Mouse (Mus musculus): ENCODE measurements around the gene Mtus2.
A peak's percentile ranks its signal among the peaks of the same experiment; 100 is the strongest.

Gene Mtus2

GRCm38 (mm10) chr5:148222898-148223297 lies 265.8 kb downstream of the Mtus2 start:
- DNase-seq = no peak

- DNase-seq = no peak
Measured at GRCm38 (mm10) chr5:148224004-148224403, 266.9 kb downstream of the Mtus2 start.

- DNase-seq = no peak
Measured at GRCm38 (mm10) chr5:148233714-148234113, 276.6 kb downstream of the Mtus2 start.

- peak; percentile 41 to 45 for DNase-seq
Measured at GRCm38 (mm10) chr5:148236616-148237015, 279.5 kb downstream of the Mtus2 start.

GRCm38 (mm10) chr5:148239067-148239466 lies 281.9 kb downstream of the Mtus2 start:
- DNase-seq = peak; percentile 36 to 62

GRCm38 (mm10) chr5:148239757-148240156 lies 282.6 kb downstream of the Mtus2 start:
- no peak for DNase-seq

GRCm38 (mm10) chr5:148241932-148242331 lies 284.8 kb downstream of the Mtus2 start:
- peak; percentile 82 for DNase-seq

- no peak for DNase-seq
Measured at GRCm38 (mm10) chr5:148244471-148244870, 287.4 kb downstream of the Mtus2 start.

- DNase-seq = no peak
Measured at GRCm38 (mm10) chr5:148245386-148245785, 288.3 kb downstream of the Mtus2 start.

- DNase-seq = no peak
Measured at GRCm38 (mm10) chr5:148248236-148248635, 291.1 kb downstream of the Mtus2 start.

GRCm38 (mm10) chr5:148251847-148252246 lies 294.7 kb downstream of the Mtus2 start:
- no peak for DNase-seq

- DNase-seq = no peak
Measured at GRCm38 (mm10) chr5:148262016-148262415, 304.9 kb downstream of the Mtus2 start.

GRCm38 (mm10) chr5:148264819-148265707 lies 307.9 kb downstream of the Mtus2 start:
- peak; percentile 42 to 45 for DNase-seq

- DNase-seq = no peak
Measured at GRCm38 (mm10) chr5:148266841-148267240, 309.7 kb downstream of the Mtus2 start.

- DNase-seq = peak in 1 of 2 experiments; percentile 9
Measured at GRCm38 (mm10) chr5:148267446-148267845, 310.3 kb downstream of the Mtus2 start.

GRCm38 (mm10) chr5:148272065-148272464 lies 314.9 kb downstream of the Mtus2 start:
- no peak for DNase-seq

GRCm38 (mm10) chr5:148272771-148273170 lies 315.7 kb downstream of the Mtus2 start:
- DNase-seq = no peak

- DNase-seq = no peak
Measured at GRCm38 (mm10) chr5:148278233-148278632, 321.1 kb downstream of the Mtus2 start.

GRCm38 (mm10) chr5:148280321-148280720 lies 323.2 kb downstream of the Mtus2 start:
- no peak for DNase-seq

- DNase-seq = no peak
Measured at GRCm38 (mm10) chr5:148282093-148282492, 325.0 kb downstream of the Mtus2 start.

GRCm38 (mm10) chr5:148282631-148283030 lies 325.5 kb downstream of the Mtus2 start:
- no peak for DNase-seq

- DNase-seq = no peak
Measured at GRCm38 (mm10) chr5:148283177-148283576, 326.1 kb downstream of the Mtus2 start.

- peak; percentile 24 to 45 for DNase-seq
Measured at GRCm38 (mm10) chr5:148283584-148283983, 326.5 kb downstream of the Mtus2 start.

- no peak for DNase-seq
Measured at GRCm38 (mm10) chr5:148287529-148287928, 330.4 kb downstream of the Mtus2 start.

- peak; percentile 5 to 12 for DNase-seq
Measured at GRCm38 (mm10) chr5:148288804-148289203, 331.7 kb downstream of the Mtus2 start.

Data from kidney, postnatal 4 days (tissue).